Mouse (Mus musculus) brain, embryonic 14.5 days (tissue): ENCODE measurements at regions not wholly inside any gene's neighbourhood (a gene's known extent, or its start where the extent isn't known, plus 50 kb on each side); places are given as distances from the start of the nearest gene placed in this dataset.

Experiments
- CTCF ChIP-seq: fragments of 200-500 bp; IDR thresholded peaks from 2 replicates; pipeline ENCODE4 v1.5.1; 2012; ENCODE audit warnings: inconsistent platforms, mild to moderate bottlenecking, moderate library complexity, borderline replicate concordance; ENCODE audit not compliant: insufficient read depth, insufficient read length; ENCODE audit errors: extremely low read depth
- POLR2A ChIP-seq: fragments of 200-500 bp; IDR thresholded peaks from 2 replicates; pipeline ENCODE4 v1.6.1; 2012; ENCODE audit warnings: mild to moderate bottlenecking, inconsistent platforms, borderline replicate concordance; ENCODE audit not compliant: poor library complexity, insufficient read depth, insufficient read length, severe bottlenecking; ENCODE audit errors: extremely low read depth

DNA sequence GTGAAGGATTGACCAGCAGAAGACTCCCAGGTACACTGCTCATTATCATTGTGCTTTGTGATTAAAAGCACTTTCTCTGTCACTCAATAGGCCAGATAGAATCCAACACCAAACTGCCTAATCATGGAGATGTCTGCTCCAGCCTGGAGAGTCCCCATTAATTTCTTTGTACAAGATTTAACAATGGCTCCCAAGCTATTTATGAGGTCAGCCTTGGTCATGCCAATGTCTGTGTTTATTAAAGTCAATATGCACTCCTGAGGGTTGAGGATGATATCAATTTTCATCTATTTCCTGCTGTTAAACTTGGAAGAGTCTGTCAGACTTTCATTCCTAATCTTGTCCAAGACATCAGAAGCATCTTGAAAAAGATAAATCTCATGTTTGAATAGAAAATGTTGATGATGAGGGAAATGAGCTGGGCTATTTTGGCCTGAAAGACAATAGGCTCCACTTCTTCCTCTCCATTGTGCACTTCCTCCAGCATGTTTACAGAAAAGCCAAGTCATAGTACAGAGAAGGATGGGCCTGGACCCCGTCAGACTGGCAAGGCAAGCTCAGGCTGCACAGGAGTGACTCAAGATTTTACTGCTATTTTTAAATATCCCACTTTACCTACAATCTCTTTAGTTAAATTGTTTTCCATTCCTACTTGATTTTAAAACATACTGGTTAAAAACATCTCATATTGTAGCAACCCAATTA lies 310.3 kb upstream of the Edil3 start:
- TF ChIP-seq POLR2A (no peak), CTCF (no peak)
